12 mouse cellular contexts compared by ENCODE assay signal in the genomic region with DNA sequence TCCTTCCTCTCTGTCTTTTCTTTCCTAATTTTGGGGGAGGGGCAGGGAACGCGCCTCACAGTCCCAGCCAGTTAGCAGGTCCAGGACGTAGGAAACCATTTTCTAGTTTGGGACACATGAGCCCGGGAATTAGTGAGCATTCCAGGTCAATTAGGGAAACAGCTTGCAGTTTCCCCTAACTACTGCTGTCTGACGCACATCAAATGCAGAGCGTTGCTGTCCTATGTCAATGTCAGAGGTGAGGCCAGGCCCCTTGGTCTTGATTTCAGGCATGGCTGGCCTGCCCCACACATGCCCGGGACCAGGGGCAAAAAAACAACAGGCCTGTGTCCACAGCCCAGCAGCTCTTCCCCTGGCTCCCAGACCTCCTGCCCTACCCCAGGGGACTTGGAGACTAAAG. TPM values are rescaled to one million over a fixed set of nuclear protein-coding genes. Genes with fewer than 3 reads are reported as not detected.
DNase-seq lines count a peak whose midpoint lies in the region; ATAC-seq and TF ChIP-seq lines count a peak whose summit lies in the region.
"Had no signal": no experiment of that assay in that cellular context is flagged by ENCODE, and none has a peak within 500 bp of the region (broad histone marks: within the 10 kb centered on the region; RNA-seq: fewer than 3 reads in every experiment).

No protein-coding gene starts in this region.

- H3K27me3 ChIP-seq in forebrain, embryonic 10.5 days (ENCODE audit: poor library complexity, severe bottlenecking) = 0 out of 2 replicates have a peak, but pooled peaks cover 15% of the 10 kb centered on the region
- H3K27me3 ChIP-seq in forebrain, embryonic 16.5 days (replicated peaks; ENCODE audit: control insufficient read depth, insufficient read depth, low read length) = no peaks in the 10 kb centered on the region
- H3K27me3 ChIP-seq in kidney, embryonic 15.5 days = peaks cover 3% of the 10 kb centered on the region; the same call in 1 of the 2 replicates
- H3K27me3 ChIP-seq in E14TG2a.4 (ENCODE audit: insufficient read depth, low read length) = peaks cover 36% of the 10 kb centered on the region
- H3K27me3 ChIP-seq in embryonic facial prominence, embryonic 14.5 days (replicated peaks; ENCODE audit: control insufficient read depth, insufficient read depth, low read length) = no peaks in the 10 kb centered on the region

- ATAC-seq in forebrain, embryonic 16.5 days = no peak
- no peak for ATAC-seq in kidney, embryonic 15.5 days (replicated peaks; ENCODE audit: low FRiP score)
- ATAC-seq in embryonic facial prominence, embryonic 14.5 days (ENCODE audit: low read depth) = no peak
- ATAC-seq in monocyte, adult 5-6 weeks (replicated peaks; ENCODE audit: insufficient number of reproducible peaks, low FRiP score, low TSS enrichment, poor library complexity, severe bottlenecking) = no peak

- no peak overlapping the region for H3K9ac ChIP-seq in forebrain, embryonic 16.5 days (replicated peaks; ENCODE audit: low read depth, low read length)
- H3K9ac ChIP-seq in kidney, embryonic 15.5 days = no peak overlapping the region
- no peak overlapping the region for H3K9ac ChIP-seq in embryonic facial prominence, embryonic 14.5 days (ENCODE audit: low read depth, low read length)

- no peak overlapping the region for H3K4me3 ChIP-seq in forebrain, embryonic 10.5 days
- no peak overlapping the region for H3K4me3 ChIP-seq in forebrain, embryonic 16.5 days (replicated peaks; ENCODE audit: low read length)
- no peak overlapping the region for H3K4me3 ChIP-seq in kidney, embryonic 15.5 days (replicated peaks)
- peak overlapping the region; percentile 26; the same call in 1 of the 2 replicates for H3K4me3 ChIP-seq in E14TG2a.4 (replicated peaks; ENCODE audit: low read length)
- H3K4me3 ChIP-seq in embryonic facial prominence, embryonic 14.5 days (ENCODE audit: low read depth, low read length) = no peak overlapping the region

- peaks cover 67% of the 10 kb centered on the region for H3K4me1 ChIP-seq in forebrain, embryonic 10.5 days
- no peaks in the 10 kb centered on the region; the same call in 1 of the 2 replicates for H3K4me1 ChIP-seq in forebrain, embryonic 16.5 days (replicated peaks; ENCODE audit: control insufficient read depth, insufficient read depth, low read length)
- H3K4me1 ChIP-seq in kidney, embryonic 15.5 days = peaks cover 82% of the 10 kb centered on the region
- peaks cover 28% of the 10 kb centered on the region for H3K4me1 ChIP-seq in E14TG2a.4 (replicated peaks; ENCODE audit: low read depth, low read length)
- H3K4me1 ChIP-seq in embryonic facial prominence, embryonic 14.5 days (ENCODE audit: control insufficient read depth, insufficient read depth, low read length) = peaks cover 19% of the 10 kb centered on the region

- no peak for DNase-seq in forebrain, embryonic 10.5 days (ENCODE audit: extremely low spot score, low spot score)
- no peak for DNase-seq in kidney, postnatal 36 days
- DNase-seq in embryonic facial prominence, embryonic 14.5 days (ENCODE audit: low spot score) = peak; percentile 19
- DNase-seq in cerebellum, adult 8-10 months = no peak
- DNase-seq: cerebellum, adult 18-20 months; thymus, adult 18-20 months had no signal

- no peak overlapping the region for H3K4me2 ChIP-seq in forebrain, embryonic 16.5 days (ENCODE audit: low read length)
- H3K4me2 ChIP-seq in kidney, embryonic 15.5 days = 0 out of 2 replicates have a peak overlapping the region, but pooled peaks have one; percentile 1
- H3K4me2 ChIP-seq in embryonic facial prominence, embryonic 14.5 days (ENCODE audit: low read depth, low read length) = no peak overlapping the region

- TF ChIP-seq CTCF in E14TG2a.4 (conservative IDR thresholded peaks at IDR 0.05; ENCODE audit: low read length) = no peak

- WGBS in forebrain, embryonic 10.5 days = 57% methylated on average over 7 of the region's 7 CpGs
- WGBS in forebrain, embryonic 16.5 days = 55% methylated on average over 7 of the region's 7 CpGs
- 27% methylated on average over 7 of the region's 7 CpGs for WGBS in kidney, embryonic 15.5 days
- 25% methylated on average over 7 of the region's 7 CpGs for whole genome bisulfite sequencing in embryonic facial prominence, embryonic 14.5 days

- no peaks in the 10 kb centered on the region for H3K9me3 ChIP-seq in forebrain, embryonic 10.5 days
- no peaks in the 10 kb centered on the region for H3K9me3 ChIP-seq in forebrain, embryonic 16.5 days (ENCODE audit: control insufficient read depth, low read length)
- H3K9me3 ChIP-seq in kidney, embryonic 15.5 days (replicated peaks) = no peaks in the 10 kb centered on the region
- H3K9me3 ChIP-seq in E14TG2a.4 (ENCODE audit: low read length) = no peaks in the 10 kb centered on the region
- H3K9me3 ChIP-seq in embryonic facial prominence, embryonic 14.5 days (ENCODE audit: control insufficient read depth, low read length) = no peaks in the 10 kb centered on the region

- H3K36me3 ChIP-seq in forebrain, embryonic 10.5 days (replicated peaks) = no peaks in the 10 kb centered on the region
- no peaks in the 10 kb centered on the region for H3K36me3 ChIP-seq in forebrain, embryonic 16.5 days (ENCODE audit: control insufficient read depth, insufficient read depth)
- no peaks in the 10 kb centered on the region for H3K36me3 ChIP-seq in kidney, embryonic 15.5 days
- H3K36me3 ChIP-seq in E14TG2a.4 (ENCODE audit: insufficient read depth, low read length) = no peaks in the 10 kb centered on the region
- H3K36me3 ChIP-seq in embryonic facial prominence, embryonic 14.5 days (ENCODE audit: control insufficient read depth, insufficient read depth, low read length) = no peaks in the 10 kb centered on the region

- H3K27ac ChIP-seq in forebrain, embryonic 10.5 days = peak overlapping the region; percentile 68
- no peak overlapping the region for H3K27ac ChIP-seq in forebrain, embryonic 16.5 days (ENCODE audit: low read length)
- H3K27ac ChIP-seq in kidney, embryonic 15.5 days = peak overlapping the region; percentile 59
- H3K27ac ChIP-seq in embryonic facial prominence, embryonic 14.5 days (replicated peaks; ENCODE audit: low read depth, low read length) = no peak overlapping the region

RNA-seq across cellular contexts. Expression of gene Foxl1, which starts 42.4 kb away (rescaled TPM):
- polyA plus RNA-seq in forebrain, embryonic 10.5 days (2016; fragmentation: Nextera tagmentation; extraction: Ambion mirVana) = 0.76 and 0.79 TPM in 2 replicates
- polyA plus RNA-seq in forebrain, embryonic 16.5 days (2015; fragmentation: Nextera tagmentation; extraction: Ambion mirVana) = 0.15 TPM in 1 of 2 replicates, not detected in the other
- 6.7 and 6.9 TPM in 2 replicates for polyA plus RNA-seq in kidney, embryonic 15.5 days (2015; fragmentation: Nextera tagmentation; extraction: Ambion mirVana)
- 0.32 and 0.96 TPM in 2 replicates for polyA plus RNA-seq in embryonic facial prominence, embryonic 14.5 days (2014; fragmentation: Nextera tagmentation; extraction: Ambion mirVana)
- total RNA-seq in monocyte, adult 5-6 weeks (2017) = 0.29 TPM in 1 of 3 replicates, not detected in the others
- total RNA-seq: layer of hippocampus, postnatal 25 days had no signal
- polyA plus RNA-seq: limb, embryonic 11.5 days had no signal

RNA-seq across cellular contexts. Expression of gene Foxc2, which starts 54.1 kb away (rescaled TPM):
- 4.6 and 6.1 TPM in 2 replicates for polyA plus RNA-seq in forebrain, embryonic 10.5 days (2016; fragmentation: Nextera tagmentation; extraction: Ambion mirVana)
- 1.7 and 2.5 TPM in 2 replicates for polyA plus RNA-seq in forebrain, embryonic 16.5 days (2015; fragmentation: Nextera tagmentation; extraction: Ambion mirVana)
- polyA plus RNA-seq in kidney, embryonic 15.5 days (2015; fragmentation: Nextera tagmentation; extraction: Ambion mirVana) = 40.8 and 42.3 TPM in 2 replicates
- polyA plus RNA-seq in embryonic facial prominence, embryonic 14.5 days (2014; fragmentation: Nextera tagmentation; extraction: Ambion mirVana) = 7.4 and 9.4 TPM in 2 replicates
- total RNA-seq in monocyte, adult 5-6 weeks (2017) = not detected in 3 replicates

Comparison
In these comparisons a context has a peak if more than half of its experiments do, and no peak if none do; other contexts are left out.
1. H3K27ac ChIP-seq: peak in forebrain, embryonic 10.5 days (single experiment) and kidney, embryonic 15.5 days (single experiment); none in forebrain, embryonic 16.5 days (single experiment) and embryonic facial prominence, embryonic 14.5 days (single experiment).